Mouse (Mus musculus): ENCODE results near the gene Adcy5. TPM values are rescaled to one million over a fixed set of nuclear protein-coding genes. Genes with fewer than 3 reads are reported as not detected.

Gene Adcy5
- polyA plus RNA-seq (2017; shearing (Covaris generic)), result under 1 TPM; 0.19 to 0.22 TPM

GRCm38 (mm10) chr16:35154641-35155390, at the start of gene Adcy5:
Gene Adcy5, plus strand, starts transcription at chr16:35154877.
- no peak for ATAC-seq

- ATAC-seq, result no peak
These were observed 46.7 kb upstream of the Adcy5 start for GRCm38 (mm10) chr16:35107985-35108384.

GRCm38 (mm10) chr16:35109156-35109555, 45.5 kb upstream of the Adcy5 start:
- ATAC-seq, result no peak

- ATAC-seq, result no peak
These were observed 44.9 kb upstream of the Adcy5 start for GRCm38 (mm10) chr16:35109656-35110291.

GRCm38 (mm10) chr16:35110410-35111142, 44.1 kb upstream of the Adcy5 start:
- peak; percentile 54 for ATAC-seq

GRCm38 (mm10) chr16:35111143-35111620, 43.5 kb upstream of the Adcy5 start:
- ATAC-seq, result no peak

GRCm38 (mm10) chr16:35113496-35113895, 41.2 kb upstream of the Adcy5 start:
- no peak for ATAC-seq

- no peak for ATAC-seq
These were observed 38.2 kb upstream of the Adcy5 start for GRCm38 (mm10) chr16:35116328-35116956.

GRCm38 (mm10) chr16:35117436-35117835, 37.2 kb upstream of the Adcy5 start:
- no peak for ATAC-seq

GRCm38 (mm10) chr16:35120603-35121002, 34.1 kb upstream of the Adcy5 start:
- ATAC-seq, result no peak

- ATAC-seq, result no peak
These were observed 27.4 kb upstream of the Adcy5 start for GRCm38 (mm10) chr16:35127270-35127669.

GRCm38 (mm10) chr16:35130172-35130571, 24.5 kb upstream of the Adcy5 start:
- ATAC-seq, result no peak

GRCm38 (mm10) chr16:35139416-35139815, 15.3 kb upstream of the Adcy5 start:
- ATAC-seq, result no peak

- ATAC-seq, result no peak
These were observed 14.6 kb upstream of the Adcy5 start for GRCm38 (mm10) chr16:35139873-35140619.

- no peak for ATAC-seq
These were observed 14.1 kb upstream of the Adcy5 start for GRCm38 (mm10) chr16:35140620-35140975.

GRCm38 (mm10) chr16:35141839-35142238, 12.8 kb upstream of the Adcy5 start:
- ATAC-seq, result no peak

- no peak for ATAC-seq
These were observed 8.5 kb upstream of the Adcy5 start for GRCm38 (mm10) chr16:35146153-35146552.

GRCm38 (mm10) chr16:35153146-35153755, 1.4 kb upstream of the Adcy5 start:
- no peak for ATAC-seq

- ATAC-seq, result no peak
These were observed 434 bp upstream of the Adcy5 start for GRCm38 (mm10) chr16:35154245-35154640.

- no peak for ATAC-seq
These were observed 971 bp downstream of the Adcy5 start for GRCm38 (mm10) chr16:35155391-35156305.

GRCm38 (mm10) chr16:35156306-35156695, 1.6 kb downstream of the Adcy5 start:
- ATAC-seq, result no peak

All from activated CD4-positive, CD25-positive, alpha-beta regulatory T cell, adult 4 months (primary cell).